Mouse (Mus musculus) heart, embryonic 14.5 days (tissue): ENCODE data around the gene Man2a1. TPM values are rescaled to one million over a fixed set of nuclear protein-coding genes. Genes with fewer than 3 reads are reported as not detected.

Experiments
- ATAC-seq: fragments of 200-750 bp; cut with Nextera tagmentation; 2 replicates; pipeline ENCODE4 v1.8.0; 2017; ENCODE audit warnings: low read depth, moderate TSS enrichment; ENCODE audit not compliant: insufficient number of reproducible peaks, insufficient read depth, low FRiP score
- H3K27ac ChIP-seq, 2 experiments: fragments of 200-500 bp in 1 of 2; fragments of 300-500 bp in 1 of 2; sonication (generic) in 1 of 2; replicated peaks in 1 of 2; 2 replicates each; pipeline ENCODE4 v1.5.1; 2012 to 2014; ENCODE audit warnings: low read depth in 2 of 2, low read length in 2 of 2, control low read depth in 1 of 2, mild to moderate bottlenecking in 1 of 2, mixed read lengths in 1 of 2; ENCODE audit not compliant: control insufficient read depth in 1 of 2, insufficient read depth in 1 of 2
- H3K27me3 ChIP-seq: fragments of 300-500 bp; sonication (generic); 2 replicates; pipeline ENCODE4 v1.6.1; 2014; ENCODE audit warnings: mild to moderate bottlenecking, low read length, control low read depth; ENCODE audit not compliant: control insufficient read depth, insufficient read depth
- H3K36me3 ChIP-seq: fragments of 300-500 bp; sonication (generic); 2 replicates; pipeline ENCODE4 v1.6.1; 2014; ENCODE audit warnings: mild to moderate bottlenecking, control low read depth, low read length, mixed read lengths; ENCODE audit not compliant: control insufficient read depth, insufficient read depth
- H3K4me1 ChIP-seq, 2 experiments: fragments of 200-500 bp in 1 of 2; fragments of 300-500 bp in 1 of 2; sonication (generic) in 1 of 2; 2 replicates each; pipeline ENCODE4 v1.6.1; 2012 to 2014; ENCODE audit warnings: low read length in 2 of 2, control low read depth in 1 of 2, mixed read lengths in 1 of 2; ENCODE audit not compliant: control insufficient read depth in 2 of 2, insufficient read depth in 2 of 2
- H3K4me2 ChIP-seq: fragments of 300-500 bp; sonication (generic); 2 replicates; pipeline ENCODE4 v1.6.1; 2014; ENCODE audit warnings: mild to moderate bottlenecking, low read length
- H3K4me3 ChIP-seq, 2 experiments: fragments of 200-500 bp in 1 of 2; fragments of 300-500 bp in 1 of 2; sonication (generic) in 1 of 2; 2 replicates each; pipeline ENCODE4 v1.5.1; 2012 to 2014; ENCODE audit warnings: low read length in 2 of 2, mild to moderate bottlenecking in 2 of 2, control low read depth in 1 of 2, low read depth in 1 of 2, moderate library complexity in 1 of 2; ENCODE audit not compliant: control insufficient read depth in 1 of 2, insufficient read depth in 1 of 2
- H3K9ac ChIP-seq: fragments of 300-500 bp; sonication (generic); 2 replicates; pipeline ENCODE4 v1.6.1; 2014; ENCODE audit warnings: mild to moderate bottlenecking, low read length
- H3K9me3 ChIP-seq: fragments of 300-500 bp; sonication (generic); 2 replicates; pipeline ENCODE4 v1.6.1; 2016; ENCODE audit warnings: low read length, control low read depth; ENCODE audit not compliant: control insufficient read depth
- WGBS: fragments of 180-500 bp; shearing (Covaris S2); extraction: QIAGEN DNeasy Blood & Tissue Kit; methylation state at CpG from one replicate; pipeline ENCODE4 v1.1.7; 2014; 5-methylcytosine and 5-hydroxymethylcytosine counted together
- polyA plus RNA-seq: library from polyadenylated mRNA; unstranded; fragments of >200 nt; fragmentation: Nextera tagmentation; extraction: Ambion mirVana; gene quantifications from 2 replicates; pipeline ENCODE4 v1.2.1, GENCODE M21; 2014

Gene Man2a1
- polyA plus RNA-seq, 1 experiment from 2014 or later, result 5.7 TPM

GRCm38 (mm10) chr17:64612135-64612885, 11.8 kb downstream of the Man2a1 start:
- Histone ChIP-seq H3K4me1 (peaks cover 0 to 6% of the 10 kb centered on the region in 2 experiments; a peak in 3 of 4 replicates), H3K27me3 (no peaks in the 10 kb centered on the region), H3K9me3 (no peaks in the 10 kb centered on the region), H3K4me2 (no peak overlapping the region), H3K4me3 (no peak overlapping the region), H3K9ac (no peak overlapping the region), H3K27ac (peak overlapping the region in 1 of 2 experiments; percentile 37; a peak in 2 of 4 replicates), H3K36me3 (peaks cover 8% of the 10 kb centered on the region; the same call in 1 of the 2 replicates)
- WGBS, result 86% methylated on average over 16 of the region's 16 CpGs
- no peak for ATAC-seq

- H3K27ac ChIP-seq, result peak overlapping the region in 1 of 2 experiments; percentile 37; a peak in 1 of 4 replicates
- no peak for ATAC-seq
Measured at GRCm38 (mm10) chr17:64612930-64613329, 12.4 kb downstream of the Man2a1 start.

GRCm38 (mm10) chr17:64613351-64613750, 12.8 kb downstream of the Man2a1 start:
- Histone ChIP-seq H3K27ac (peak overlapping the region in 1 of 2 experiments; percentile 37; a peak in 1 of 4 replicates), H3K36me3 (peaks cover 3% of the 10 kb centered on the region; the same call in 1 of the 2 replicates), H3K9ac (no peak overlapping the region), H3K27me3 (no peaks in the 10 kb centered on the region), H3K4me1 (peaks cover 6 to 16% of the 10 kb centered on the region in 2 experiments), H3K4me3 (no peak overlapping the region), H3K9me3 (no peaks in the 10 kb centered on the region), H3K4me2 (no peak overlapping the region)
- 69% methylated on average over 3 of the region's 3 CpGs for WGBS
- ATAC-seq, result no peak

More at GRCm38 (mm10) chr17:64612930-64613329, 12.4 kb downstream of the Man2a1 start:
- H3K27me3 ChIP-seq, result no peaks in the 10 kb centered on the region
- 88% methylated on average over 3 of the region's 3 CpGs for WGBS
- H3K4me2 ChIP-seq, result no peak overlapping the region
- peaks cover 4 to 13% of the 10 kb centered on the region in 2 experiments for H3K4me1 ChIP-seq
- H3K9ac ChIP-seq, result no peak overlapping the region
- no peaks in the 10 kb centered on the region for H3K9me3 ChIP-seq
- H3K36me3 ChIP-seq, result peaks cover 6% of the 10 kb centered on the region; the same call in 1 of the 2 replicates
- no peak overlapping the region for H3K4me3 ChIP-seq

- ATAC-seq, result no peak
- 82% methylated on average over 3 of the region's 3 CpGs for WGBS
Measured at GRCm38 (mm10) chr17:64614804-64615203, 14.3 kb downstream of the Man2a1 start.

GRCm38 (mm10) chr17:64615420-64615819, 14.9 kb downstream of the Man2a1 start:
- H3K9me3 ChIP-seq, result no peaks in the 10 kb centered on the region
- peaks cover 8 to 26% of the 10 kb centered on the region in 2 experiments for H3K4me1 ChIP-seq
- ATAC-seq, result no peak
- no peaks in the 10 kb centered on the region for H3K27me3 ChIP-seq
- H3K4me3 ChIP-seq, result no peak overlapping the region
- peaks cover 3% of the 10 kb centered on the region; the same call in 1 of the 2 replicates for H3K36me3 ChIP-seq
- no peak overlapping the region for H3K4me2 ChIP-seq
- H3K9ac ChIP-seq, result no peak overlapping the region
- WGBS, result 69% methylated on average over 6 of the region's 6 CpGs
- H3K27ac ChIP-seq, result no peak overlapping the region

More at GRCm38 (mm10) chr17:64614804-64615203, 14.3 kb downstream of the Man2a1 start:
- no peaks in the 10 kb centered on the region for H3K27me3 ChIP-seq
- H3K27ac ChIP-seq, result no peak overlapping the region
- peaks cover 3% of the 10 kb centered on the region; the same call in 1 of the 2 replicates for H3K36me3 ChIP-seq
- H3K4me3 ChIP-seq, result no peak overlapping the region
- H3K4me1 ChIP-seq, result peaks cover 6 to 20% of the 10 kb centered on the region in 2 experiments
- no peak overlapping the region for H3K9ac ChIP-seq
- H3K9me3 ChIP-seq, result no peaks in the 10 kb centered on the region
- H3K4me2 ChIP-seq, result no peak overlapping the region

- Histone ChIP-seq H3K9me3 (no peaks in the 10 kb centered on the region), H3K36me3 (no peaks in the 10 kb centered on the region), H3K9ac (no peak overlapping the region), H3K4me3 (no peak overlapping the region), H3K27ac (no peak overlapping the region), H3K27me3 (no peaks in the 10 kb centered on the region), H3K4me2 (no peak overlapping the region), H3K4me1 (peaks cover 8 to 29% of the 10 kb centered on the region in 2 experiments)
- no peak for ATAC-seq
- WGBS, result 89% methylated on average over 6 of the region's 6 CpGs
Measured at GRCm38 (mm10) chr17:64616259-64616658, 15.7 kb downstream of the Man2a1 start.

- WGBS, result 20% methylated on average over 4 of the region's 4 CpGs
- Histone ChIP-seq H3K36me3 (no peaks in the 10 kb centered on the region), H3K9ac (no peak overlapping the region), H3K4me2 (no peak overlapping the region), H3K4me1 (peaks cover 8 to 29% of the 10 kb centered on the region in 2 experiments), H3K27ac (peak overlapping the region in 1 of 2 experiments; percentile 21; a peak in 1 of 4 replicates), H3K9me3 (no peaks in the 10 kb centered on the region), H3K27me3 (no peaks in the 10 kb centered on the region), H3K4me3 (no peak overlapping the region)
- no peak for ATAC-seq
Measured at GRCm38 (mm10) chr17:64617838-64618237, 17.3 kb downstream of the Man2a1 start.
